Mouse (Mus musculus) midbrain, postnatal 0 days (tissue): Measurements from ENCODE around the gene Ky. TPM values are rescaled to one million over a fixed set of nuclear protein-coding genes. Genes with fewer than 3 reads are reported as not detected.
A peak's percentile ranks its signal among the peaks of the same experiment; 100 is the strongest.

Source experiments
- ATAC-seq: fragments of 200-750 bp; cut with Nextera tagmentation; 2 replicates; pipeline ENCODE4 v1.8.0; 2017; ENCODE audit warnings: moderate number of reproducible peaks, mild to moderate bottlenecking, moderate TSS enrichment, moderate library complexity; ENCODE audit not compliant: low FRiP score
- DNase-seq: peaks from one replicate; pipeline ENCODE4 v3.0.0-alpha.2; 2015; ENCODE audit warnings: low spot score
- H3K27ac ChIP-seq: fragments of 300-500 bp; sonication (generic); 2 replicates; pipeline ENCODE4 v1.5.1; 2014; ENCODE audit warnings: low read depth, mild to moderate bottlenecking, low read length, mixed read lengths
- H3K27me3 ChIP-seq: fragments of 300-500 bp; sonication (generic); 2 replicates; pipeline ENCODE4 v1.6.1; 2014; ENCODE audit warnings: low read length, control low read depth, mixed read lengths; ENCODE audit not compliant: insufficient read depth
- H3K36me3 ChIP-seq: fragments of 300-500 bp; sonication (generic); 2 replicates; pipeline ENCODE4 v1.6.1; 2014; ENCODE audit warnings: low read length, control low read depth, mixed read lengths; ENCODE audit not compliant: insufficient read depth
- H3K4me1 ChIP-seq: fragments of 300-500 bp; sonication (generic); 2 replicates; pipeline ENCODE4 v1.6.1; 2014; ENCODE audit warnings: mild to moderate bottlenecking, control low read depth, antibody characterized with exemption, low read length, mixed read lengths; ENCODE audit not compliant: insufficient read depth
- H3K4me2 ChIP-seq: fragments of 300-500 bp; sonication (generic); 2 replicates; pipeline ENCODE4 v1.6.1; 2014; ENCODE audit warnings: low read depth, mild to moderate bottlenecking, low read length, mixed read lengths; ENCODE audit not compliant: poor library complexity, severe bottlenecking
- H3K4me3 ChIP-seq: fragments of 300-500 bp; sonication (generic); 2 replicates; pipeline ENCODE4 v1.5.1; 2014; ENCODE audit warnings: low read depth, mild to moderate bottlenecking, low read length, moderate library complexity
- H3K9ac ChIP-seq: fragments of 300-500 bp; sonication (generic); replicated peaks from 2 replicates; pipeline ENCODE4 v1.6.1; 2014; ENCODE audit warnings: mild to moderate bottlenecking, low read length, moderate library complexity, mixed read lengths; ENCODE audit not compliant: poor library complexity, severe bottlenecking
- H3K9me3 ChIP-seq: fragments of 300-500 bp; sonication (generic); 2 replicates; pipeline ENCODE4 v1.6.1; 2016; ENCODE audit warnings: low read length, control low read depth
- CTCF ChIP-seq: IDR thresholded peaks from 2 replicates; pipeline ENCODE4 v1.5.1; 2016; ENCODE audit warnings: antibody characterized with exemption, mild to moderate bottlenecking
- WGBS: fragments of 180-500 bp; shearing (Covaris S2); extraction: QIAGEN DNeasy Blood & Tissue Kit; methylation state at CpG from one replicate; pipeline ENCODE4 v1.1.7; 2014; 5-methylcytosine and 5-hydroxymethylcytosine counted together
- polyA plus RNA-seq: library from polyadenylated mRNA; unstranded; fragments of >200 nt; fragmentation: Nextera tagmentation; extraction: Ambion mirVana; gene quantifications from 2 replicates; pipeline ENCODE4 v1.2.1, GENCODE M21; 2015
- total RNA-seq: library from RNA; depleted of rRNA; stranded (reverse); fragments of >200 nt; gene quantifications from 2 replicates; pipeline ENCODE4 v1.2.3, GENCODE M21; 2014

Gene Ky
- total and polyA plus RNA-seq, 2 experiments from 2014 or later, result 0.99 to 6.5 TPM

GRCm38 (mm10) chr9:102543761-102544115 is 38.2 kb downstream of the Ky start:
- H3K9ac ChIP-seq, result peak overlapping the region; percentile 36; the same call in 1 of the 2 replicates
- no peaks in the 10 kb centered on the region for H3K9me3 ChIP-seq
- peak; percentile 40 for DNase-seq
- H3K4me2 ChIP-seq, result no peak overlapping the region
- no peaks in the 10 kb centered on the region for H3K27me3 ChIP-seq
- H3K27ac ChIP-seq, result peak overlapping the region; percentile 81
- no peak overlapping the region for H3K4me3 ChIP-seq
- H3K36me3 ChIP-seq, result no peaks in the 10 kb centered on the region
- no peak for TF ChIP-seq CTCF
- WGBS, result 17% methylated on average over 2 of the region's 2 CpGs
- H3K4me1 ChIP-seq, result peaks cover 31% of the 10 kb centered on the region
- ATAC-seq, result 0 out of 2 replicates have a peak, but pooled peaks have one; percentile 6

- Histone ChIP-seq H3K9me3 (no peaks in the 10 kb centered on the region), H3K36me3 (no peaks in the 10 kb centered on the region), H3K9ac (peak overlapping the region; percentile 47), H3K27me3 (no peaks in the 10 kb centered on the region), H3K27ac (peak overlapping the region; percentile 81), H3K4me1 (peaks cover 31% of the 10 kb centered on the region), H3K4me3 (peak overlapping the region; percentile 18; the same call in 1 of the 2 replicates), H3K4me2 (peak overlapping the region; percentile 47)
- TF ChIP-seq CTCF, result no peak
- ATAC-seq (peak; percentile 54), DNase-seq (peak; percentile 78)
- WGBS, result 4% methylated on average over 11 of the region's 11 CpGs
Observed at GRCm38 (mm10) chr9:102544116-102544772, 38.7 kb downstream of the Ky start.

DNA sequence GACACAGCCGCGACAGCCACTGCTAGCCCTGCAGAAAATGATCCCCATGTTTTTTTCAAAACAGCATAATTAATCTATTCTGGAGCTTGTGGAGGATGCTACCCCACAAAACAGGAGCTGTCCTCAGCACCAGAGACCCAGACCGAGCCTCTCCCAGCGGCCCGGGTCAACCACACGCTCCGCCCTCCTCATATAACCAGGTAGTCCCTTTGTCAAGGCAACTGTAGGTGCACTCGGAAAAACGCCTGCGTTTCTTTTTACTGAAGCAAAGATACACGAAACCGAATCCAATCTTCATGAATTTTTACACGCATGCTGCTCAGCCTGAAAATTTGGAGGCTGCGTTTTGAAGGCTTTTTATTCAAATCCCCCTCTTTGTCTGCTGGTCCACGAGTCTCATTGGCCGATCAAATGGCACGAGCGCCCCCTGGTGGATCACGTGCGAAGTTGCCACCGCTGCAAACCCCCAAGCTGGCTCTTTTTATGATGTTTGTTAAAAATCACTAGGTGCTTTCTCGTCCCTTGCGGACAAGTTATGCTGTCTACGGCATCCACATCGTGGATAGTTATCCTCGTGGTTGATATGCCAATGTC is 39.3 kb downstream of the Ky start:
- Histone ChIP-seq H3K4me1 (peaks cover 31% of the 10 kb centered on the region), H3K36me3 (no peaks in the 10 kb centered on the region), H3K4me2 (peak overlapping the region; percentile 47), H3K9me3 (no peaks in the 10 kb centered on the region), H3K27ac (peak overlapping the region; percentile 81), H3K4me3 (peak overlapping the region; percentile 18; the same call in 1 of the 2 replicates), H3K27me3 (no peaks in the 10 kb centered on the region), H3K9ac (peak overlapping the region; percentile 47)
- DNase-seq (peak; percentile 90), ATAC-seq (peak; percentile 66)
- under 1% methylated on average over 26 of the region's 26 CpGs for WGBS
- TF ChIP-seq CTCF, result peak; percentile 96

- no peaks in the 10 kb centered on the region for H3K27me3 ChIP-seq
- no peaks in the 10 kb centered on the region for H3K36me3 ChIP-seq
- H3K27ac ChIP-seq, result peak overlapping the region; percentile 74
- 8% methylated on average over 22 of the region's 22 CpGs for WGBS
- peak overlapping the region; percentile 47; the same call in 1 of the 2 replicates for H3K9ac ChIP-seq
- peak overlapping the region; percentile 8; the same call in 1 of the 2 replicates for H3K4me3 ChIP-seq
- H3K4me2 ChIP-seq, result peak overlapping the region; percentile 47
- H3K4me1 ChIP-seq, result peaks cover 31% of the 10 kb centered on the region
- peak; percentile 62 for DNase-seq
- no peak for TF ChIP-seq CTCF
- ATAC-seq, result peak; percentile 53
- H3K9me3 ChIP-seq, result no peaks in the 10 kb centered on the region
Observed at GRCm38 (mm10) chr9:102545406-102546255, 40.1 kb downstream of the Ky start.

DNA sequence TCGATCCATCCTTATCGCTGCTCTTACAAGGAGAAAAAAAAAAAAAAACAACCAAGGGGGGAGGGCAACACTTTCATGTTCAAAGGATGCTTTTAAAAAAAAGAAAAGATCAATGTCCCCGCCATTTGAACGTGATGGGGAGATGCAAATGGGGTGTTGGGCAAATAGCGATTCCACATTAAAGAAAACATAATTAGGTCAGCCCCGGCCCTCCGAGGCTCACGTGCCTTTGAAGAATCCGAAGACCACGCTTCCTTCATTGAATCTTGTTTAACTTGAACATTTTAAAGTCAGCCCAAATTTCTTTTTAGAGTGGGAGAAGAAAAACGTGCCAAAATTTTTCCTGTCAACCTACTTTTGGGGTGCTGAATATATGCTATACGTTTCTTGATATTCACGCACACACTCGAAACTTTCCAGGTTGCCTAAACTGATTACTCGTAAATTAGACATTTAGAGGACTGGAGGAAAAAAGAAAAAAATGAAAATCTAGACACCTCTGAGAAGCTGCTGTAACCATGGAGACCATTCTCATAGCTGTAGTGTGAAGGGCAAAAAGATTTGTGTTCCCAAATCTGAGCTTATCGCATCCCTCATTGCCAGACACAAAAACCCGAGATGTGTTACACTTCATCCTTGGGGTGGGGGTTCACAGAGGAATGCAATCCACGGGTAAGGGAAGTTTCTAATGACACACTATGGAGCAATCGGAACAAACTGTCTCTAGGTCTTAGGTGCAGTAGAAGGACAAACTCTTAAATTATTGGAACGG is 40.9 kb downstream of the Ky start:
- TF ChIP-seq CTCF, result no peak
- H3K9me3 ChIP-seq, result no peaks in the 10 kb centered on the region
- H3K9ac ChIP-seq, result no peak overlapping the region
- no peaks in the 10 kb centered on the region for H3K36me3 ChIP-seq
- ATAC-seq (no peak), DNase-seq (peak; percentile 53)
- peak overlapping the region; percentile 77 for H3K27ac ChIP-seq
- H3K4me3 ChIP-seq, result no peak overlapping the region
- WGBS, result 17% methylated on average over 20 of the region's 20 CpGs
- H3K27me3 ChIP-seq, result no peaks in the 10 kb centered on the region
- peaks cover 31% of the 10 kb centered on the region for H3K4me1 ChIP-seq
- H3K4me2 ChIP-seq, result peak overlapping the region; percentile 47; the same call in 1 of the 2 replicates
